Mouse (Mus musculus) neural tube, postnatal 0 days (tissue): ENCODE results near the gene Ankra2. TPM values are rescaled to one million over a fixed set of nuclear protein-coding genes. Genes with fewer than 3 reads are reported as not detected.

ENCODE experiments used
- polyA plus RNA-seq: library from polyadenylated mRNA; unstranded; fragments of >200 nt; fragmentation: Nextera tagmentation; extraction: Ambion mirVana; gene quantifications from 2 replicates; pipeline ENCODE4 v1.2.1, GENCODE M21; 2015

Gene Ankra2
- polyA plus RNA-seq, result 76.7 and 79.2 TPM in 2 replicates

GRCm38 (mm10) chr13:98262636-98263457, at the start of gene Ankra2, which contains the start of gene Utp15:
Gene Ankra2 (plus strand): TSS chr13:98263074.
Gene Utp15 (minus strand): TSS chr13:98263041.

DNA sequence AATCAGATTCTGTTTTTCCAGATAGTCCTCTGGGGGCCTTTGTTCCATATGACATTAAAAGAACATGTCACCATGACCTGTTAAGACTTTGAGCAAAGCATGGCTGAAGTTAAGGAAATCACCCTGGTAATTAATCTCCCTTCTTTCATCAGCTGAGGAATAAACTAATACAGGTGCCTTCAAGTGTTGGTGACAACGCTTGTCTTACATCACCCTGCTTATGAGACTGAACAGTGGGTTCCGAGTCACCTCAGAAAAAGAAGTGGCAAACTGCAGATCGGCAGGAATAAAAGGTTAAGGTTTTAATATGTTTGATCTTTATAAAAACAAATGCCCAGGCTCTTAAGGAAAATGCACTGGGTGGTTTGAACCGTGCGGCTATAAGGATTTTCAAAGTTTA, 16.8 kb downstream of the Ankra2 start, which contains the start of gene Gm21976:
Gene Gm21976, plus strand, starts transcription at position 202 of the 400 bp plus-strand sequence.

DNA sequence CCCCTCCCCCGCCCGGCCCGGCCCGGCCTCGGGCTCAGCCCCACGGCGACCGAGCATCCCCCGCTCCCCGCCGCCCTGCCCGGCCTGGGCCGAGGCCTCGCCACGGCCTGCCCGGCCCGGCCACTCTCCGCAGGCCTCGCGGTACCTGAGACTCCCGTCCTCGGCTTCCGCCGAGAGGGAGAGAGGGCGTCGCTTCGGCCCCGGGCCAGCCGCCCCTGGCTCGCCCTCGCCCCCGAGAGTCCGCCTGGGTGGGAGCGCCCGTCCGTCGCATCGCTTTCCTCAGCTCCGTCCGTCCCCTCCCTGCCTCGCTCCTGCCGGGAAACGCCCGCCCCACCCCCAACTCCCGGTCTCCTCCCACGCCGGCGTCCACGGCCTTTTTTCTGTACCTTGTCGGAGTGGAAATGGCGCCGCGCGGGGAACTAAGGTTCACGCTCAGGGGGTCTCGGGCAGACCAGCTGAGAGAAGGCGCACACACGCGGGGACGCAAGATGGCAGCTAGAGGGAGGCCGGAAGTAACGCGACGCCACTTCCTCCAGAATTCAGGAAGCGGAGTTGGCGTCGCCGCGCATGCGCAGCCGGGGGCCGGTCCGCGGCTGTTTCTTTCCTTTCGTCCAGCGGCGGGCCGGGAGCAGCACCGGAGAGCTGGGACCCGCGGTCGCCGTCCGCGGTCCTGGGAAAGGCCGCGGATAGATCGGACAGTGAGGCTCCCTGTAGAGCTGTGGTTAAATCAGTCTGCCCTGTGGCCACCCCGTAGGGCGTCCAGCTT, 53.8 kb downstream of the Ankra2 start, which contains the start of gene Btf3:
Gene Btf3, minus strand, starts transcription at position 527 of the 766 bp plus-strand sequence.

Other genes with a start within 250 kb of the Ankra2 start
- 46.2 and 51.6 TPM in 2 replicates for gene Arhgef28, start 56.6 kb upstream of the Ankra2 start, polyA plus RNA-seq
- gene Utp15, start within 50 bp of the Ankra2 start, polyA plus RNA-seq, result 18.6 and 19.0 TPM in 2 replicates
- gene Gm21976, start 16.8 kb downstream of the Ankra2 start, polyA plus RNA-seq, result not detected in 2 replicates
- gene Btf3, start 53.9 kb downstream of the Ankra2 start, polyA plus RNA-seq, result 400 and 460 TPM in 2 replicates
- 0.75 and 2.3 TPM in 2 replicates for gene Foxd1, start 91.2 kb downstream of the Ankra2 start, polyA plus RNA-seq
- gene Gm10320, start 228.9 kb downstream of the Ankra2 start, polyA plus RNA-seq, result 0.95 and 1.3 TPM in 2 replicates